Mouse (Mus musculus): ENCODE measurements around the gene Fam133b. TPM values are rescaled to one million over a fixed set of nuclear protein-coding genes. Genes with fewer than 3 reads are reported as not detected.

Fam133b gene
- polyA plus RNA-seq, 1 experiment from 2014 or later: 24.8 TPM

Other genes starting within 250 kb of the Fam133b start
- gene Cdk6, start 202.3 kb upstream of the Fam133b start, polyA plus RNA-seq (2015; fragmentation: Nextera tagmentation; extraction: Ambion mirVana): 37.7 and 39.6 TPM in 2 replicates
- gene 1700109H08Rik, start 27.7 kb downstream of the Fam133b start, polyA plus RNA-seq (2015; fragmentation: Nextera tagmentation; extraction: Ambion mirVana): 2.4 and 2.7 TPM in 2 replicates
- gene Pex1, start 52.2 kb downstream of the Fam133b start, polyA plus RNA-seq (2015; fragmentation: Nextera tagmentation; extraction: Ambion mirVana): 12.9 and 16.3 TPM in 2 replicates
- gene Rbm48, start 52.8 kb downstream of the Fam133b start, polyA plus RNA-seq (2015; fragmentation: Nextera tagmentation; extraction: Ambion mirVana): 10.3 and 10.6 TPM in 2 replicates
- gene Tmbim7, start 107.3 kb downstream of the Fam133b start, polyA plus RNA-seq (2015; fragmentation: Nextera tagmentation; extraction: Ambion mirVana): not detected in 2 replicates
- 56.0 and 59.3 TPM in 2 replicates for gene Gatad1, start 113.4 kb downstream of the Fam133b start, polyA plus RNA-seq (2015; fragmentation: Nextera tagmentation; extraction: Ambion mirVana)